Mouse (Mus musculus) heart, adult 2 months (tissue): Measurements from ENCODE around the gene Gm11111. TPM values are rescaled to one million over a fixed set of nuclear protein-coding genes. Genes with fewer than 3 reads are reported as not detected.

Experiments used
- DNase-seq, 2 experiments: peaks; one replicate each; pipeline ENCODE4 v3.0.0; 2021
- H3K27ac ChIP-seq: fragments of 200-600 bp; 2 replicates; pipeline ENCODE4 v1.8.1; 2022
- H3K27me3 ChIP-seq: fragments of 200-500 bp; 2 replicates; pipeline ENCODE4 v1.6.1; 2012; ENCODE audit warnings: mild to moderate bottlenecking, low read length, inconsistent platforms, mixed read lengths; ENCODE audit not compliant: control insufficient read depth, insufficient read depth
- H3K36me3 ChIP-seq: fragments of 200-500 bp; 2 replicates; pipeline ENCODE4 v1.6.1; 2012; ENCODE audit warnings: low read length, inconsistent platforms; ENCODE audit not compliant: control insufficient read depth, insufficient read depth
- H3K4me1 ChIP-seq: fragments of 200-500 bp; 2 replicates; pipeline ENCODE4 v1.6.1; 2011; ENCODE audit warnings: low read length; ENCODE audit not compliant: control insufficient read depth, insufficient read depth
- H3K4me3 ChIP-seq: fragments of 200-600 bp; 2 replicates; pipeline ENCODE4 v1.8.1; 2022
- H3K79me2 ChIP-seq: fragments of 200-500 bp; replicated peaks from 2 replicates; pipeline ENCODE4 v1.6.1; 2012; ENCODE audit warnings: mild to moderate bottlenecking, inconsistent platforms, low read length, moderate library complexity, mixed read lengths; ENCODE audit not compliant: control insufficient read depth, insufficient read depth
- H3K9ac ChIP-seq: fragments of 200-500 bp; 2 replicates; pipeline ENCODE4 v1.6.1; 2012; ENCODE audit warnings: low read depth, mild to moderate bottlenecking, control low read depth, inconsistent platforms, low read length, mixed read lengths
- CTCF ChIP-seq: fragments of 200-600 bp; IDR thresholded peaks from 2 replicates; pipeline ENCODE4 v1.8.1; 2022; ENCODE audit warnings: antibody characterized with exemption, mild to moderate bottlenecking, moderate library complexity
- EP300 ChIP-seq: fragments of 200-500 bp; IDR thresholded peaks from 2 replicates; pipeline ENCODE4 v1.6.1; 2011; ENCODE audit warnings: low read depth, low read length, control low read depth; ENCODE audit not compliant: insufficient read depth
- POLR2A ChIP-seq: fragments of 200-500 bp; IDR thresholded peaks from 2 replicates; pipeline ENCODE4 v1.6.1; 2011; ENCODE audit warnings: mild to moderate bottlenecking, low read depth, low read length, control low read depth; ENCODE audit not compliant: insufficient read depth
- WGBS: fragments of 180-500 bp; shearing (Covaris S2); methylation state at CpG from one replicate; pipeline ENCODE4 v1.1.7; 2018; 5-methylcytosine and 5-hydroxymethylcytosine counted together
- intact Hi-C: fragments of 180-260 bp; cut with DNase I; formaldehyde crosslinking; loops from one replicate; pipeline ENCODE4 v1.15.1; 2025
- polyA plus RNA-seq: library from polyadenylated mRNA; depleted of rRNA; stranded (reverse); fragments of >200 nt; gene quantifications from 2 replicates; pipeline ENCODE4 v1.2.3, GENCODE M21; 2012
- total RNA-seq, 2 experiments: library from RNA; stranded (reverse); gene quantifications; 2 replicates each; pipeline ENCODE4 v1.2.3; 2021

The Gm11111 gene
- total and polyA plus RNA-seq, 3 experiments, result not detected

- intact Hi-C loops, result no loop called here
- 81% methylated on average over 1 of the region's 1 CpGs for WGBS
- H3K27ac ChIP-seq, result no peak overlapping the region
- H3K27me3 ChIP-seq, result no peaks in the 10 kb centered on the region
- H3K79me2 ChIP-seq, result no peaks in the 10 kb centered on the region
- no peaks in the 10 kb centered on the region for H3K36me3 ChIP-seq
- H3K9ac ChIP-seq, result no peak overlapping the region
- no peak for TF ChIP-seq EP300
- peak; percentile 20 for TF ChIP-seq CTCF
- no peak for TF ChIP-seq POLR2A
- no peak for DNase-seq
- no peak overlapping the region for H3K4me3 ChIP-seq
- H3K4me1 ChIP-seq, result no peaks in the 10 kb centered on the region
Measured at GRCm38 (mm10) chr5:98541333-98541732, 11.2 kb upstream of the Gm11111 start.

GRCm38 (mm10) chr5:98550285-98550684, 2.2 kb upstream of the Gm11111 start:
- WGBS, result 33% methylated on average over 5 of the region's 5 CpGs

DNA sequence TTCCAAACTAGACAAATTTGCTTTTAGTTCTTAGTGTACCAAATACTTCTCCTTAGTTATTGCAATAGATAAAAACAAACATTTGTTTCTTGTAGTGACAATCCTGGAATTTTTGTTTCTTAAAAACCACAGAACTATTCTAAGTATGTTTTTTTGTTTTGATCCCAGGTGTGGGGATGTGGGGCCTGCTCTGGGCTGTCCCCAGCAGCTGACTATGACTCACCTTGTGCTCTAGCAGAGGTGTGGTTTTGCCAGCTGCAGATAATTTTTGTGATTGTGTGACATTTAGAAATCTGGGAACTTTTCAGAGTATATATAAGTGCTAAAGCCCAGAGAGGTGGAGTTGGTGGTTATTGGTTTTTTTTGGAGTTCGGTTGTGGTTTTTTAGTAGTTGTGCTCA, 1.6 kb upstream of the Gm11111 start:
- Histone ChIP-seq H3K27ac (no peak overlapping the region), H3K36me3 (no peaks in the 10 kb centered on the region), H3K4me1 (no peaks in the 10 kb centered on the region), H3K27me3 (no peaks in the 10 kb centered on the region), H3K79me2 (no peaks in the 10 kb centered on the region), H3K9ac (no peak overlapping the region), H3K4me3 (no peak overlapping the region)
- TF ChIP-seq POLR2A, result no peak
- no peak for TF ChIP-seq CTCF
- no peak for TF ChIP-seq EP300
- WGBS, result 80% methylated on average over 1 of the region's 1 CpGs
- intact Hi-C loops, result no loop called here
- no peak for DNase-seq

More at GRCm38 (mm10) chr5:98550285-98550684, 2.2 kb upstream of the Gm11111 start:
- no peaks in the 10 kb centered on the region for H3K4me1 ChIP-seq
- TF ChIP-seq POLR2A, result no peak
- no peak for TF ChIP-seq CTCF
- TF ChIP-seq EP300, result no peak
- H3K36me3 ChIP-seq, result no peaks in the 10 kb centered on the region
- DNase-seq, result no peak
- H3K79me2 ChIP-seq, result no peaks in the 10 kb centered on the region
- no peak overlapping the region for H3K9ac ChIP-seq
- no peaks in the 10 kb centered on the region for H3K27me3 ChIP-seq
- H3K27ac ChIP-seq, result no peak overlapping the region
- intact Hi-C loops, result no loop called here
- H3K4me3 ChIP-seq, result no peak overlapping the region

DNA sequence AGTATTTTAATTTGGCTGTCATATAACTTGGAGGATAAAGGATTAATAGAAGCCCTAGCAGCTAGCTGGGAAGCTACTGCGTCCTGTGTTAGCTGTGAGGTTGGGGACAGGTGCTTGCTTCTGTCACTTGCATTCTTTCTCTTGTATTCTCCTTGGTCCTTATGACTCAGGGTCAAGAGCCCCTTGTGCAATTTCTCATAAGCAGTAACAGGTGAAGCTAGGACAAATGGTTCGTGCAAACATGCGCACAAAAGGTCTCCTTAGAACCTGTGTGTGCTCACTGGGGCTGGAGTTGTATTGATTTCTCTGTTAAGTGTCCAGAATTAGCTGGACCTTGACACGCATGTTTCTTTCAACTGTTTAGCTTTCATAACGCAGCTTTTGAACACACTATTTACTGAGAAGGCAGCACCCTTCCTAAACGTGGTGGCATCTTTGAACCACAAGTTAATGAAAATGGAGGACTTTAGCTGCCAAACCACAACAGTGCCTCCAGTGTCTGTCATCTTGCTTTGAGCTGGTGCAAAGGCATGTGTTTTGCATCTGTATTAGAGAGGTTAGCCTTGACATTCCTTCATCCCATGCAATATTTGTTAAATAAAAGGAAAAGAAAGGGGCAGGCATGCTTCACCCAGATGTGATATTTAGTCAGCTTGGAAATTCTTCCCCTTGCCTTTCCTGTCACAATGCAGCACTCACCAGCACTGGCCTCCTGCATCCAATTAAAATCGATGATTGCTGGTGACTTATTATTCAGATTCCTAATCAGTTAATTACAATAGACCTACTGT, 511 bp downstream of the Gm11111 start:
- no peak for DNase-seq
- no peaks in the 10 kb centered on the region for H3K27me3 ChIP-seq
- no peaks in the 10 kb centered on the region for H3K36me3 ChIP-seq
- H3K4me3 ChIP-seq, result no peak overlapping the region
- H3K9ac ChIP-seq, result no peak overlapping the region
- H3K27ac ChIP-seq, result no peak overlapping the region
- TF ChIP-seq POLR2A (no peak), CTCF (no peak), EP300 (no peak)
- H3K79me2 ChIP-seq, result no peaks in the 10 kb centered on the region
- 73% methylated on average over 7 of the region's 7 CpGs for WGBS
- intact Hi-C loops, result no loop called here
- no peaks in the 10 kb centered on the region for H3K4me1 ChIP-seq

DNA sequence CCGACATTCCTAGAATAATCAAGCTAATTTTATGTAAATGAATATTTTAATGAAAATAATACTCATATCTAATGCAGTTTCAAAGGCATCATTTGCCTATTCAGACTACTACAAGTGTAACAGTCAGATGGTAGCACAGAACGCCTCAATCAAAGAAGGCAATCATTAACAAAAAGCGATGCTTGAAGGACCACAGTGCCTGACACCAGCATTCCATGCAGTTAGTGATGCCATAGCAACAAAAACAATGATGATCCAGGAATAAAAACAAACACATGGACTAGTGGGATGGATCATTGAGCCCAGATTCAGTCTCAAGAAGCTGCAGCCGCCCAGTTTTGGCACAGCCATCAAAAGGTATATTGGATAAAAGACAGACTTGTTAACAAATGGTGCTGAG, 8.8 kb downstream of the Gm11111 start:
- no peak overlapping the region for H3K9ac ChIP-seq
- no peaks in the 10 kb centered on the region for H3K79me2 ChIP-seq
- 73% methylated on average over 4 of the region's 4 CpGs for WGBS
- no peak overlapping the region for H3K27ac ChIP-seq
- H3K4me3 ChIP-seq, result no peak overlapping the region
- DNase-seq, result no peak
- intact Hi-C loops, result no loop called here
- TF ChIP-seq EP300 (no peak), CTCF (no peak), POLR2A (no peak)
- no peaks in the 10 kb centered on the region for H3K4me1 ChIP-seq
- no peaks in the 10 kb centered on the region for H3K36me3 ChIP-seq
- H3K27me3 ChIP-seq, result no peaks in the 10 kb centered on the region

- H3K79me2 ChIP-seq, result no peaks in the 10 kb centered on the region
- no peak overlapping the region for H3K9ac ChIP-seq
- H3K36me3 ChIP-seq, result no peaks in the 10 kb centered on the region
- 67% methylated on average over 9 of the region's 9 CpGs for WGBS
- DNase-seq, result no peak
- no peak overlapping the region for H3K27ac ChIP-seq
- H3K4me1 ChIP-seq, result no peaks in the 10 kb centered on the region
- intact Hi-C loops, result no loop called here
- no peak overlapping the region for H3K4me3 ChIP-seq
- TF ChIP-seq POLR2A (no peak), EP300 (no peak), CTCF (no peak)
- no peaks in the 10 kb centered on the region for H3K27me3 ChIP-seq
Measured at GRCm38 (mm10) chr5:98562806-98563205, 10.3 kb downstream of the Gm11111 start.
